Mouse (Mus musculus) lung, postnatal 0 days (tissue): Measurements from ENCODE around the gene Gm43951.

Experiments used
- CTCF ChIP-seq: IDR thresholded peaks from 2 replicates; pipeline ENCODE4 v1.5.1; 2016; ENCODE audit warnings: antibody characterized with exemption, mild to moderate bottlenecking
- EP300 ChIP-seq: IDR thresholded peaks from 2 replicates; pipeline ENCODE4 v1.6.1; 2016; ENCODE audit warnings: antibody characterized with exemption, mild to moderate bottlenecking, control low read depth

DNA sequence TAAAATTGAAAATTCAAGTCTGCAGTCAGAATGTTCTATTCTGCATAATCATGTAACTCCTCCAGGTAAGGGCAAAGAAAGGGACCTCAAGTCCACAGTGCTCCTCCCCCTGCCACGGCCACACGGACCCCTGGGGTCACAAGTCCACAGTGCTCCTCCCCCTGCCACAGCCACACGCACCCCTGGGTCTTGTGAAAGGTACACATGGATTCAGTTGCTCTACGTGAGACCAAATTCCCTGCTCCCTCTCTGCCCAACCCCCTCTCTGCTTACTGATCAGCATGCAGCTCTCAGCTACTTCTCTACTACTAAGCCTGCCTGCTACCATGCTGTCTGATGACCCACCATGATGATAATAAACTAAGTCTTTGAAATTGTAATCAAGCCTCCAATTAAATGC lies 36.8 kb downstream of the Gm43951 start:
- no peak for TF ChIP-seq CTCF
- TF ChIP-seq EP300, result no peak
